Mouse (Mus musculus) thymus, postnatal 25 days (tissue): ENCODE data around the gene Tcf15.

Experiments used
- DNase-seq: peaks from one replicate; pipeline ENCODE4 v3.0.0; 2022

Gene Tcf15

GRCm38 (mm10) chr2:152128597-152128996 lies 14.8 kb upstream of the Tcf15 start:
- DNase-seq: no peak

GRCm38 (mm10) chr2:152129778-152130177 lies 13.6 kb upstream of the Tcf15 start:
- DNase-seq: no peak

- DNase-seq: no peak
Observed at GRCm38 (mm10) chr2:152132016-152132415, 11.3 kb upstream of the Tcf15 start.

GRCm38 (mm10) chr2:152132691-152133090 lies 10.7 kb upstream of the Tcf15 start:
- DNase-seq: no peak

- no peak for DNase-seq
Observed at GRCm38 (mm10) chr2:152139191-152139987, 4.0 kb upstream of the Tcf15 start.

GRCm38 (mm10) chr2:152140941-152141340 lies 2.4 kb upstream of the Tcf15 start:
- no peak for DNase-seq

- DNase-seq: no peak
Observed at GRCm38 (mm10) chr2:152141491-152141890, 1.9 kb upstream of the Tcf15 start.

- DNase-seq: no peak
Observed at GRCm38 (mm10) chr2:152142046-152142445, 1.3 kb upstream of the Tcf15 start.

- no peak for DNase-seq
Observed at GRCm38 (mm10) chr2:152142571-152142970, 790 bp upstream of the Tcf15 start.

GRCm38 (mm10) chr2:152144158-152144450 lies 743 bp downstream of the Tcf15 start:
- DNase-seq: no peak

GRCm38 (mm10) chr2:152144501-152144900 lies 1.1 kb downstream of the Tcf15 start:
- no peak for DNase-seq

- no peak for DNase-seq
Observed at GRCm38 (mm10) chr2:152145711-152146110, 2.4 kb downstream of the Tcf15 start.

GRCm38 (mm10) chr2:152147079-152147478 lies 3.7 kb downstream of the Tcf15 start:
- DNase-seq: no peak

- no peak for DNase-seq
Observed at GRCm38 (mm10) chr2:152148675-152149074, 5.3 kb downstream of the Tcf15 start.

- DNase-seq: no peak
Observed at GRCm38 (mm10) chr2:152149891-152150290, 6.5 kb downstream of the Tcf15 start.

GRCm38 (mm10) chr2:152150373-152150772 lies 7.0 kb downstream of the Tcf15 start:
- DNase-seq: no peak

- DNase-seq: no peak
Observed at GRCm38 (mm10) chr2:152153361-152153760, 10.0 kb downstream of the Tcf15 start.

- no peak for DNase-seq
Observed at GRCm38 (mm10) chr2:152155414-152156208, 12.2 kb downstream of the Tcf15 start.

- no peak for DNase-seq
Observed at GRCm38 (mm10) chr2:152156471-152156870, 13.1 kb downstream of the Tcf15 start.

GRCm38 (mm10) chr2:152159487-152159886 lies 16.1 kb downstream of the Tcf15 start:
- no peak for DNase-seq

- no peak for DNase-seq
Observed at GRCm38 (mm10) chr2:152166257-152166656, 22.9 kb downstream of the Tcf15 start.

- no peak for DNase-seq
Observed at GRCm38 (mm10) chr2:152167851-152168290, 24.5 kb downstream of the Tcf15 start.

- no peak for DNase-seq
Observed at GRCm38 (mm10) chr2:152169377-152169776, 26.0 kb downstream of the Tcf15 start.

- DNase-seq: no peak
Observed at GRCm38 (mm10) chr2:152174861-152175260, 31.5 kb downstream of the Tcf15 start.
